Mouse (Mus musculus) liver, embryonic 13.5 days (tissue): ENCODE data around the gene Nms. TPM values are rescaled to one million over a fixed set of nuclear protein-coding genes. Genes with fewer than 3 reads are reported as not detected.

ENCODE experiments used
- ATAC-seq: fragments of 200-750 bp; cut with Nextera tagmentation; 2 replicates; pipeline ENCODE4 v1.8.0; 2017; ENCODE audit warnings: low read depth, mild to moderate bottlenecking, moderate number of reproducible peaks, moderate library complexity
- DNase-seq: peaks from one replicate; pipeline ENCODE4 v3.0.0; 2022
- H3K27ac ChIP-seq: fragments of 300-500 bp; sonication (generic); 2 replicates; pipeline ENCODE4 v1.5.1; 2015; ENCODE audit warnings: moderate library complexity, mild to moderate bottlenecking, inconsistent platforms
- H3K27me3 ChIP-seq: fragments of 300-500 bp; sonication (generic); 2 replicates; pipeline ENCODE4 v1.6.1; 2015; ENCODE audit warnings: mild to moderate bottlenecking, inconsistent platforms
- H3K36me3 ChIP-seq: fragments of 300-500 bp; sonication (generic); 2 replicates; pipeline ENCODE4 v1.6.1; 2015; ENCODE audit warnings: mild to moderate bottlenecking, inconsistent platforms
- H3K4me1 ChIP-seq: fragments of 300-500 bp; sonication (generic); replicated peaks from 2 replicates; pipeline ENCODE4 v1.6.1; 2015; ENCODE audit warnings: inconsistent platforms
- H3K4me2 ChIP-seq: fragments of 300-500 bp; sonication (generic); 2 replicates; pipeline ENCODE4 v1.6.1; 2015; ENCODE audit warnings: inconsistent platforms, mild to moderate bottlenecking, moderate library complexity
- H3K4me3 ChIP-seq: fragments of 300-500 bp; sonication (generic); replicated peaks from 2 replicates; pipeline ENCODE4 v1.5.1; 2015; ENCODE audit warnings: mild to moderate bottlenecking, inconsistent platforms
- H3K9ac ChIP-seq: fragments of 300-500 bp; sonication (generic); 2 replicates; pipeline ENCODE4 v1.6.1; 2015; ENCODE audit warnings: mild to moderate bottlenecking, inconsistent platforms
- H3K9me3 ChIP-seq: fragments of 300-500 bp; sonication (generic); replicated peaks from 2 replicates; pipeline ENCODE4 v1.6.1; 2016; ENCODE audit warnings: inconsistent platforms
- WGBS: fragments of 180-500 bp; shearing (Covaris S2); methylation state at CpG from one replicate; pipeline ENCODE4 v1.1.7; 2015; ENCODE audit not compliant: insufficient replicate concordance; 5-methylcytosine and 5-hydroxymethylcytosine counted together
- polyA plus RNA-seq: library from polyadenylated mRNA; unstranded; fragments of >200 nt; fragmentation: Nextera tagmentation; extraction: Ambion mirVana; gene quantifications from 2 replicates; pipeline ENCODE4 v1.2.1, GENCODE M21; 2015

The Nms gene
- polyA plus RNA-seq, 1 experiment from 2014 or later: not detected

GRCm38 (mm10) chr1:38956457-38956856, 17.5 kb downstream of the Nms start:
- DNase-seq: no peak
- no peaks in the 10 kb centered on the region for H3K4me1 ChIP-seq
- H3K36me3 ChIP-seq: no peaks in the 10 kb centered on the region
- ATAC-seq: no peak
- H3K27me3 ChIP-seq: no peaks in the 10 kb centered on the region
- no peak overlapping the region for H3K4me2 ChIP-seq
- H3K4me3 ChIP-seq: no peak overlapping the region
- no peak overlapping the region for H3K9ac ChIP-seq
- H3K27ac ChIP-seq: no peak overlapping the region
- no peaks in the 10 kb centered on the region for H3K9me3 ChIP-seq
- 74% methylated on average over 3 of the region's 3 CpGs for WGBS

DNA sequence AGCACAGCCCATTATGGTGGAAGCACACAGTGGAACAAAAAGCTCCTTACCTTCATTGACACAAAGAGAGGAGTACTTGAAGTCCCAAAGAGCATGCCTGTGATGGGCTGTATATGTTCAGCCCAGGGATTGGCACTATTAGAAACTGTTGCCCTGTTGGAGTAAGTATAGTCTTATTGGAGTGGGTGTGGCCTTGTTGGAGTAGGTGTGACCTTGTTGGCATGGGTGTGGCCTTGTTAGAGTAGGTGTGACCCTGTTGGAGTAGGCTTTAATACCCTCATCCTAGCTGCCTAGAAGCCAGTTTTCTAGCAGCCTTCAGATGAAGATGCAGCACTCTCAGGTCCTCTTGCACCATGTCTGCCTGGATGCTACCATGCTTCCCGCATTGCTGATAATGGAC, 30.2 kb downstream of the Nms start:
- H3K4me2 ChIP-seq: no peak overlapping the region
- DNase-seq: no peak
- no peaks in the 10 kb centered on the region for H3K27me3 ChIP-seq
- no peak overlapping the region for H3K27ac ChIP-seq
- no peaks in the 10 kb centered on the region for H3K4me1 ChIP-seq
- ATAC-seq: no peak
- no peak overlapping the region for H3K4me3 ChIP-seq
- WGBS: 75% methylated on average over 1 of the region's 1 CpGs
- H3K9me3 ChIP-seq: no peaks in the 10 kb centered on the region
- no peak overlapping the region for H3K9ac ChIP-seq
- no peaks in the 10 kb centered on the region for H3K36me3 ChIP-seq

DNA sequence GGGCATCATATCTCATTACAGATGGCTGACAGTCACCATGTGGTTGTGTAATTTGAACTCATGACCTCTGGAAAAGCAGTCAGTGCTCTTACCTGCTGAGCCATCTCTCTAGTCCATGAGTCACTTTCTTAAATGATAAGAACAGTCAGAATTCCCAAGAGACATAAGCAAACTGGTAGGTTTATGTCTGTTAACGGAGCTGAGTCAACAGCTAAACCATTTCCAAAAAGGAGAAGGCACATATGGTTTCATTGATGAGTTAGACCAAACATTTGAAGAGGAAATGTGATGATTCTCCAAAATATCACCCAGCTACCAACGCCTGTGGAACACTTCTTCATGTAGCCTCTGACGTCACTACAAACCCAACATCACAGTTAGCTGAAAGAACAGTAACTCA, 32.8 kb downstream of the Nms start:
- Histone ChIP-seq H3K4me3 (no peak overlapping the region), H3K9me3 (no peaks in the 10 kb centered on the region), H3K36me3 (no peaks in the 10 kb centered on the region), H3K4me2 (no peak overlapping the region), H3K9ac (no peak overlapping the region), H3K27me3 (no peaks in the 10 kb centered on the region), H3K4me1 (no peaks in the 10 kb centered on the region), H3K27ac (no peak overlapping the region)
- 59% methylated on average over 3 of the region's 3 CpGs for WGBS
- DNase-seq: no peak
- no peak for ATAC-seq

GRCm38 (mm10) chr1:38972986-38973592, 34.1 kb downstream of the Nms start:
- H3K4me2 ChIP-seq: no peak overlapping the region
- DNase-seq: no peak
- no peak for ATAC-seq
- WGBS: 68% methylated on average over 9 of the region's 9 CpGs
- H3K9me3 ChIP-seq: no peaks in the 10 kb centered on the region
- no peak overlapping the region for H3K9ac ChIP-seq
- no peak overlapping the region for H3K4me3 ChIP-seq
- no peak overlapping the region for H3K27ac ChIP-seq
- no peaks in the 10 kb centered on the region for H3K36me3 ChIP-seq
- H3K27me3 ChIP-seq: no peaks in the 10 kb centered on the region
- no peaks in the 10 kb centered on the region for H3K4me1 ChIP-seq

DNA sequence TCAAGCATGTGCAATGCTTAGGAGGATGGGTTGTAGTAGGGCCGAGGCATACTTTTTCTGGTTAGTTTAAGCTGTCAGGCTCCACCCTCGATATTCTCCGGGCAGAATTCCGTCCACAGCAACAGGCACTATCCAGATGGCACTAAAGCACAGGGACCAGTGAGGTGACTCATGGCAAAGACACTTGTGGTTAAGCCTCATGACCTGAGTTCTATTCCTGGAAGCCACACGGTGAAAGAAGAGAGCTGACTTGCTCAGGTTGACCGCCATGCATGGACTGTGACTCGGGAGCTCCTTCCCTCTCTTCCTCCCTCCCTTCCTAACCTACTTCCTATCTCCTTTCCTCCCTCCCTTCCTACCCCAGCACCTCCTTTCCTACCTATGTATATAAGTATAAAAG, 41.0 kb downstream of the Nms start:
- WGBS: 70% methylated on average over 7 of the region's 7 CpGs
- H3K9ac ChIP-seq: no peak overlapping the region
- no peak overlapping the region for H3K4me2 ChIP-seq
- no peaks in the 10 kb centered on the region for H3K9me3 ChIP-seq
- no peak for DNase-seq
- no peaks in the 10 kb centered on the region for H3K4me1 ChIP-seq
- H3K27me3 ChIP-seq: no peaks in the 10 kb centered on the region
- H3K4me3 ChIP-seq: no peak overlapping the region
- ATAC-seq: no peak
- no peaks in the 10 kb centered on the region for H3K36me3 ChIP-seq
- H3K27ac ChIP-seq: no peak overlapping the region

- 5% methylated on average over 2 of the region's 2 CpGs for WGBS
Measured at GRCm38 (mm10) chr1:38983870-38984269, 44.9 kb downstream of the Nms start.

DNA sequence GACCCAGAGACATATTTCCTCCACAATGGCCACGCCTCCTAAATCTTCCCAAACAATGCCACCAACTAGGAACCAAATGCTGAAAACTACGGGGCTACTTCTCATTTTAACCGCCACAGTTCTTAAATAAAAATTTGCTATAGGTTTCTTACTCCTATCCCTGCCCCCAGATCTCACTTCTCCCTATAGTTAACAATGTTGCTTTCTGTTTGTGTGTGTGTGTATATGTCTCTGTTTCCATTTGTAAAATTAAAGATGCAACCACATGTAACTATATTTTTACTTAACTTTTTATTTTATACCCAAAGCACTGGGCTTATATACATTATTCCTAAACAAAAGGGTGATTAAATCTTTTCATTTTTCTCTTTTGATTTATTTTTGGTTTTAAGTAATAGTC, 46.4 kb downstream of the Nms start, which contains the start of gene Pdcl3:
Pdcl3 (plus strand) TSS at position 301 of the 400 bp plus-strand sequence.
- H3K9me3 ChIP-seq: no peaks in the 10 kb centered on the region
- DNase-seq: no peak
- no peak within 1 kb of the TSS for H3K4me3 ChIP-seq
- peaks cover 18% of the 10 kb centered on the region for H3K4me1 ChIP-seq
- H3K4me2 ChIP-seq: no peak within 1 kb of the TSS
- ATAC-seq: no peak
- no peak within 1 kb of the TSS for H3K9ac ChIP-seq
- H3K27me3 ChIP-seq: no peaks in the 10 kb centered on the region
- no peaks in the 10 kb centered on the region for H3K36me3 ChIP-seq
- no peak within 1 kb of the TSS for H3K27ac ChIP-seq
- 61% methylated on average over 3 of the region's 3 CpGs for WGBS

More at GRCm38 (mm10) chr1:38983870-38984269, 44.9 kb downstream of the Nms start:
- H3K9me3 ChIP-seq: no peaks in the 10 kb centered on the region
- no peaks in the 10 kb centered on the region for H3K27me3 ChIP-seq
- no peak overlapping the region for H3K9ac ChIP-seq
- H3K4me2 ChIP-seq: no peak overlapping the region
- ATAC-seq (no peak), DNase-seq (no peak)
- no peaks in the 10 kb centered on the region for H3K36me3 ChIP-seq
- peaks cover 15% of the 10 kb centered on the region for H3K4me1 ChIP-seq
- H3K4me3 ChIP-seq: no peak overlapping the region
- no peak overlapping the region for H3K27ac ChIP-seq

DNA sequence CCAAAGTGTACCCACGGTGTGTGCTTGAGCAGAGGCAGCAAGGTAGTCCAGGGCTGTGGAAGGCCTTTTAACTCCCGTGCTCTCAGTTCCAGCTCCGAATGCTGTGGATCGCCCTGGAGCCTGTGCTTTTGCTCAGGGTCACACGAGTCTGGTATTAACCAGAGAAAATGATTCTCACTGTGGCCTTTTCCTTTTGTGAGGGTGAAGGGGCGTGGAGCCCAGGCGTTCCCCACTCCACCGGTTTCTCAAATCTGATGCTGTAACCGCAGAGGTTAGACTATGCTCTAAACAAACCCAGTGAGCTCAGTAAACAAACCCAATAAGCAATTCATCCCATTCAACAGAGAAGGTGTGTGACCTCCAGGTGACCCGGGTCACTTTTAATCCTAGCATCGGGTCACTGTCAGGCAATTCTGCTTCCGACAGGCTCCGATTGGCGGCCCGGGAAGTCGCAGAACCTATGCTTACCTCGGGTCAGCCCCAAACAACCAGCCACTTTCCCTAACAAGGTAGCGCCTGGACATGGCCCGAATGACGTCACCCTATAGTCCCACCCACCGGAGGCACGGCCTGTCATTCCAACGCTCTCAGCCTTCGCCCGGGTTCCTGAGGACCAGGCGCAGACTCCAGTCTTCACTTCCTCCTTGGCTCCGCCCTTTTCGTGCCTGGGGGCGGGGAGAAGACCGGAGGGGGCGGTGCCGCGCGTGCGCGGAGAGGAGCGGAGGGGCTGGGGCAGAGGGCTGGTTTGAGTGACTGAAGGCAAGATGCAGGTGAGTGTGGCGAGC, 48.3 kb downstream of the Nms start:
- peak; percentile 95 for DNase-seq
- Histone ChIP-seq H3K9ac (peak overlapping the region; percentile 75), H3K36me3 (0 out of 2 replicates have a peak, but pooled peaks cover 1% of the 10 kb centered on the region), H3K27me3 (no peaks in the 10 kb centered on the region), H3K4me2 (peak overlapping the region; percentile 77), H3K27ac (peak overlapping the region; percentile 59; the same call in 1 of the 2 replicates), H3K4me1 (peaks cover 18% of the 10 kb centered on the region), H3K9me3 (no peaks in the 10 kb centered on the region), H3K4me3 (peak overlapping the region; percentile 79)
- peak; percentile 98 for ATAC-seq
- 7% methylated on average over 38 of the region's 38 CpGs for WGBS

- 1% methylated on average over 25 of the region's 25 CpGs for WGBS
- Histone ChIP-seq H3K9me3 (no peaks in the 10 kb centered on the region), H3K27ac (peak overlapping the region; percentile 59; the same call in 1 of the 2 replicates), H3K4me3 (peak overlapping the region; percentile 79), H3K36me3 (0 out of 2 replicates have a peak, but pooled peaks cover 4% of the 10 kb centered on the region), H3K4me2 (peak overlapping the region; percentile 77), H3K9ac (peak overlapping the region; percentile 75), H3K27me3 (no peaks in the 10 kb centered on the region), H3K4me1 (peaks cover 18% of the 10 kb centered on the region)
- peak; percentile 87 for ATAC-seq
- DNase-seq: no peak
Measured at GRCm38 (mm10) chr1:38987865-38988211, 48.9 kb downstream of the Nms start.

- peak overlapping the region; percentile 79 for H3K4me3 ChIP-seq
- peak overlapping the region; percentile 47; the same call in 1 of the 2 replicates for H3K27ac ChIP-seq
- no peaks in the 10 kb centered on the region for H3K9me3 ChIP-seq
- H3K9ac ChIP-seq: peak overlapping the region; percentile 75
- H3K27me3 ChIP-seq: no peaks in the 10 kb centered on the region
- peaks cover 18% of the 10 kb centered on the region for H3K4me1 ChIP-seq
- 26% methylated on average over 7 of the region's 7 CpGs for WGBS
- 0 out of 2 replicates have a peak, but pooled peaks cover 4% of the 10 kb centered on the region for H3K36me3 ChIP-seq
- DNase-seq (no peak), ATAC-seq (no peak)
- peak overlapping the region; percentile 77 for H3K4me2 ChIP-seq
Measured at GRCm38 (mm10) chr1:38988357-38988756, 49.4 kb downstream of the Nms start.

- H3K27ac ChIP-seq: no peak overlapping the region
- H3K36me3 ChIP-seq: peaks cover 30% of the 10 kb centered on the region
- WGBS: 74% methylated on average over 3 of the region's 3 CpGs
Measured at GRCm38 (mm10) chr1:38992365-38992764, 53.4 kb downstream of the Nms start.

More at GRCm38 (mm10) chr1:38992365-38992764, 53.4 kb downstream of the Nms start:
- no peak overlapping the region for H3K4me3 ChIP-seq
- no peak for ATAC-seq
- H3K9me3 ChIP-seq: no peaks in the 10 kb centered on the region
- no peak for DNase-seq
- H3K4me1 ChIP-seq: peaks cover 14% of the 10 kb centered on the region
- no peak overlapping the region for H3K9ac ChIP-seq
- H3K27me3 ChIP-seq: no peaks in the 10 kb centered on the region
- H3K4me2 ChIP-seq: no peak overlapping the region
